Mouse (Mus musculus) layer of hippocampus, adult 6 months (tissue): ENCODE results near the gene Syt12. TPM values are rescaled to one million over a fixed set of nuclear protein-coding genes. Genes with fewer than 3 reads are reported as not detected.

ENCODE experiments used
- long read RNA-seq, 2 experiments: library from polyadenylated mRNA; unstranded; transcript quantifications; one replicate each; pipeline ENCODE4 v2.0.0; 2019 to 2020
- polyA plus RNA-seq: library from polyadenylated mRNA; unstranded; fragments of <200 nt; fragmentation: Nextera tagmentation; gene quantifications from 2 replicates; pipeline ENCODE4 v1.2.3, GENCODE M21; 2021

Gene Syt12
- polyA plus RNA-seq: 15.0 and 15.7 TPM in 2 replicates
- long read RNA-seq, experiment 1, transcript Syt12-201 (8 exons, 3,581 nt): major isoform, 42 of 60 reads
- long read RNA-seq, experiment 1, partial matches to known transcripts: 6 of 60 reads
- long read RNA-seq, experiment 1, other reads (novel, unspliced or antisense): 12 of 60 reads
- long read RNA-seq, experiment 2, transcript Syt12-201 (8 exons, 3,581 nt): major isoform, 181 of 205 reads
- long read RNA-seq, experiment 2, partial matches to known transcripts: 6 of 205 reads
- long read RNA-seq, experiment 2, other reads (novel, unspliced or antisense): 18 of 205 reads

GRCm38 (mm10) chr19:4477345-4478189, at the start of gene Syt12:
Gene Syt12 (minus strand): TSS chr19:4477447.

DNA sequence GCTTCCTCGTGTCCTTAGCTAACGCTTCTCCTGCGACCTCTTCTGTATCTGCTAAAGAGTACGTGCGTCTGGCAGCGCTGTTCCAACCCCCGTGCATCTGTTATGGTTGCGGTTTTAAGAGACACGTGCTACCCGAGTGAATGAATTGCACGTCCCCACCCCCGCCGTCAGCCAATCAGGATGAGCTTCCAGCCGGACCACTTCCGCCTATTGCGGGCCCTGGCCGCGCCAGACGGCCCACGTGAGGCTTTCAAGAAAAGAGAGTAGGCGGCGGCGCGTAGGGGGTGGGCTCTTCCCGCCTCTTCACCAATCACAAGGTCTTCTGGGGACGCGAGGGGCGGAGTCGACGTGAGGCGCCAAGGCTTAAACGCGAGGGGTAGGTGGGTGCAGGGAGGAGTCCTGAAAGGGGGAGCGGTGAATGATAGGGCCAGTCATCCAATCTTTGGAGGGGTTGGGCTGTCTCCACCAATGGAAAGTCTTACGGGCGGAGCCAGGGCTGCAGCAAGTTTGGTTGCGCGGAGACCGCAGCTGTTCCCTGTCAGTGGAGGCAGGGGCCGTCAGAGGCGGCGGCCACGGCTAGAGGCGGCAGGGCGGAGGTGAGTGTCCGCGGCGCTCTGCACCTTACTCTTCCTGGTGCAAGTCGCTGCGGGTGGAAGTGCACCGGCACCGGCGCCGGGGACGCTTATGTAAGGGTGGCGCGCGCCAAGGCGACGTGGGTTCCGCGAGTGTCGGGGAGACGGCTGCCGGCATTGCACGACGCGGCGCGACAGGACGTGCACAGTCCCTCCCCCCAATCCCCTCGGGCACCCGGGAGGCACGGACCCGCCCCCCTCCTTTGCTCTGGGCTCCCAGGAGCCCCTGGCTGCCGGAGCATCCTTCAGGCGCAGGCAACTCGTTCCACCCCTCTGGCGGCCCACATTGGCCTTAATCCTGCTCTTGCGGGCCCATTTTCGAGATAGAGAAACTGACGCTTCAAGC, 33.0 kb upstream of the Syt12 start, which contains the start of gene Pcx:
Pcx (plus strand) TSS at position 487 of the 978 bp plus-strand sequence.

GRCm38 (mm10) chr19:4498062-4498933, 21.1 kb upstream of the Syt12 start, which contains the start of gene 2010003K11Rik:
Gene 2010003K11Rik (minus strand): TSS chr19:4498583.

DNA sequence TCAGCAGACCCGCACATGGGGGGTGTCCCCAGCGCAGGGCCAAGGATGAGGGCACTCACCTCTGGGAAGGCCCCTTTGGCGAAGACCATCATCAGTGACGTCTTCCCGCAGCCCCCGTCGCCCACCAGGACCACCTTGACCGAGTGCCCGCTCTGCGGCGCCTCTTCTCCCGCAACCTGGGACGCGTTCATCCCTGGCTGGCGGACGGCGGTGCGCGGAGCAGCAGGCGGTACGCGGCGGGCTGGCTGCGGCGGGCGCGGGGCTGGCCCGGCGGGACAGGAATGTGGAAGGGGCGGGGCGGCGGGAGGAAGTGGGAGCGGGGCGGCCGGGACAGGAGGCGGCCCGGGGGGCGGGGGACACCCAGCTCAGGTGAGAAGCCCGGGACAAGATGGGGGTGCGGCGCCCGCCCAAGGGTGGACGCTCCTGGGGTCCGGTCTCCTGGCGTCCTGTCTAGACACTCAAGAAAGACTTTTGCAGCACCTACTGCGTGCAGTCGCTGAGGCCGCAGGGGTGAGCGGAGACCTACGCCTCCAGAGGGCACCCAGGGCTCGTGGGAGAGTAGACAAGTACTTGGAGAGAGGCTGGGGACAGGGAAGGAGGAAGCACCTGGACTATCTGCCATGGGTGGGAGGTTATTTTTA, 38.0 kb downstream of the Syt12 start, which contains the start of gene Rhod:
Rhod (minus strand) TSS at position 272 of the 641 bp plus-strand sequence.

GRCm38 (mm10) chr19:4397798-4398629, 79.2 kb downstream of the Syt12 start, which contains the start of gene Kdm2a:
Gene Kdm2a (minus strand): TSS chr19:4398285.

Other genes with a start within 250 kb of the Syt12 start
- gene Pold4, start 245.5 kb downstream of the Syt12 start, polyA plus RNA-seq: 27.9 and 28.1 TPM in 2 replicates
- 4.5 and 4.9 TPM in 2 replicates for gene Ssh3, start 208.3 kb downstream of the Syt12 start, polyA plus RNA-seq
- 37.6 and 39.0 TPM in 2 replicates for gene Ankrd13d, start 194.3 kb downstream of the Syt12 start, polyA plus RNA-seq
- gene Grk2, start 171.2 kb downstream of the Syt12 start, polyA plus RNA-seq: 53.7 and 55.0 TPM in 2 replicates
- 13.0 and 15.2 TPM in 2 replicates for gene Kdm2a, start 79.2 kb downstream of the Syt12 start, polyA plus RNA-seq
- 0.80 and 2.6 TPM in 2 replicates for gene Rhod, start 38.0 kb downstream of the Syt12 start, polyA plus RNA-seq
- not detected in 2 replicates for gene 2010003K11Rik, start 21.1 kb upstream of the Syt12 start, polyA plus RNA-seq
- 21.2 TPM in 2 replicates for gene Pcx, start 33.0 kb upstream of the Syt12 start, polyA plus RNA-seq
- 1.8 and 2.0 TPM in 2 replicates for gene Lrfn4, start 138.2 kb upstream of the Syt12 start, polyA plus RNA-seq
- 38.5 and 45.4 TPM in 2 replicates for gene Rce1, start 148.2 kb upstream of the Syt12 start, polyA plus RNA-seq
- gene Gm960, start 221.2 kb upstream of the Syt12 start, polyA plus RNA-seq: 2.7 and 3.9 TPM in 2 replicates
- gene Sptbn2, start 233.7 kb upstream of the Syt12 start, polyA plus RNA-seq: 53.6 and 65.0 TPM in 2 replicates